Mouse (Mus musculus) ES-E14 (cell line): ENCODE results near the gene Olfr1341. TPM values are rescaled to one million over a fixed set of nuclear protein-coding genes. Genes with fewer than 3 reads are reported as not detected.

Source experiments
- DNase-seq: peaks from one replicate; pipeline ENCODE4 v3.0.0-alpha.2; 2013; ENCODE audit warnings: low read depth, low spot score
- H3K27ac ChIP-seq: 2 replicates; pipeline ENCODE4 v1.5.1; 2012; ENCODE audit warnings: low read depth, mild to moderate bottlenecking, low read length, moderate library complexity, mixed read lengths; ENCODE audit not compliant: poor library complexity, insufficient read depth, severe bottlenecking
- H3K36me3 ChIP-seq: 2 replicates; pipeline ENCODE4 v1.6.1; 2012; ENCODE audit warnings: mild to moderate bottlenecking, low read length, moderate library complexity, mixed read lengths; ENCODE audit not compliant: control insufficient read depth, poor library complexity, insufficient read depth, severe bottlenecking
- H3K4me1 ChIP-seq, 2 experiments: fragments of 150-350 bp in 1 of 2; sonication (generic) in 1 of 2; 2 replicates each; pipeline ENCODE4 v1.6.1; 2012; ENCODE audit warnings: low read length in 2 of 2, mild to moderate bottlenecking in 1 of 2, mixed read lengths in 1 of 2; ENCODE audit not compliant: control insufficient read depth in 2 of 2, insufficient read depth in 2 of 2, poor library complexity in 1 of 2
- H3K4me3 ChIP-seq, 2 experiments: fragments of 150-350 bp in 1 of 2; sonication (generic) in 1 of 2; 2 replicates each; pipeline ENCODE4 v1.5.1; 2012; ENCODE audit warnings: low read length in 2 of 2, low read depth in 1 of 2, mild to moderate bottlenecking in 1 of 2, mixed read lengths in 1 of 2; ENCODE audit not compliant: insufficient read depth in 1 of 2, poor library complexity in 1 of 2, severe bottlenecking in 1 of 2
- H3K9ac ChIP-seq: 2 replicates; pipeline ENCODE4 v1.6.1; 2012; ENCODE audit warnings: low read depth, mild to moderate bottlenecking, low read length, mixed read lengths; ENCODE audit not compliant: poor library complexity, insufficient read depth, severe bottlenecking
- H3K9me3 ChIP-seq: fragments of 150-350 bp; sonication (generic); 2 replicates; pipeline ENCODE4 v1.6.1; 2012; ENCODE audit warnings: low read depth, mild to moderate bottlenecking, low read length; ENCODE audit not compliant: control insufficient read depth, insufficient read depth
- CHD2 ChIP-seq: IDR thresholded peaks from 2 replicates; pipeline ENCODE4 v1.6.1; 2014; ENCODE audit warnings: mild to moderate bottlenecking, low read depth, low read length, inconsistent platforms
- HCFC1 ChIP-seq: IDR thresholded peaks from 2 replicates; pipeline ENCODE4 v1.6.1; 2012; ENCODE audit warnings: low read length, inconsistent platforms, borderline replicate concordance; ENCODE audit not compliant: insufficient read depth
- MAFK ChIP-seq: IDR thresholded peaks from 2 replicates; pipeline ENCODE4 v1.6.1; 2014; ENCODE audit warnings: mild to moderate bottlenecking, low read depth, low read length, inconsistent platforms; ENCODE audit not compliant: insufficient read depth
- ZC3H11A ChIP-seq: IDR thresholded peaks from 2 replicates; pipeline ENCODE4 v1.6.1; 2012; ENCODE audit warnings: low read depth, mild to moderate bottlenecking, inconsistent platforms, low read length, borderline replicate concordance
- ZNF384 ChIP-seq: IDR thresholded peaks from 2 replicates; pipeline ENCODE4 v1.6.1; 2012; ENCODE audit warnings: low read depth, low read length, inconsistent platforms
- in situ Hi-C, 2 experiments: fragments of 600-800 bp; cut with MboI; formaldehyde crosslinking; loops; one replicate each; pipeline ENCODE4 v1.15.1; 2025; ENCODE audit warnings: low sequenced_read_pairs in 2 of 2, inconsistent platforms in 1 of 2; ENCODE audit not compliant: unreplicated experiment in 2 of 2
- total RNA-seq: library from RNA; depleted of rRNA; stranded (reverse); fragments of 300-350 nt; gene quantifications from 2 replicates; pipeline ENCODE4 v1.2.3, GENCODE M21; 2012

Gene Olfr1341
- total RNA-seq, 1 experiment: 0.04 TPM

GRCm38 (mm10) chr4:118708086-118708485 is 4.8 kb downstream of the Olfr1341 start:
- no peak overlapping the region for H3K4me3 ChIP-seq
- H3K4me1 ChIP-seq: peaks cover 2 to 4% of the 10 kb centered on the region in 2 experiments; a peak in 1 of 4 replicates
- H3K27ac ChIP-seq: no peak overlapping the region
- H3K36me3 ChIP-seq: no peaks in the 10 kb centered on the region
- DNase-seq: no peak
- no peak overlapping the region for H3K9ac ChIP-seq
- in situ Hi-C loops: no loop called here
- no peaks in the 10 kb centered on the region for H3K9me3 ChIP-seq
- no peak for TF ChIP-seq HCFC1
- peak; percentile 84 for TF ChIP-seq MAFK

GRCm38 (mm10) chr4:118711656-118712055 is 8.3 kb downstream of the Olfr1341 start:
- in situ Hi-C loops: no loop called here
- peak; percentile 39 for DNase-seq
- Histone ChIP-seq H3K9me3 (no peaks in the 10 kb centered on the region), H3K4me3 (no peak overlapping the region), H3K4me1 (peaks cover 2 to 4% of the 10 kb centered on the region in 2 experiments; a peak in 1 of 4 replicates), H3K9ac (no peak overlapping the region), H3K36me3 (no peaks in the 10 kb centered on the region), H3K27ac (peak overlapping the region; percentile 76; the same call in 1 of the 2 replicates)
- no peak for TF ChIP-seq HCFC1
- no peak for TF ChIP-seq ZNF384
- TF ChIP-seq MAFK: no peak
- no peak for TF ChIP-seq CHD2
- TF ChIP-seq ZC3H11A: no peak

GRCm38 (mm10) chr4:118719838-118720237 is 16.5 kb downstream of the Olfr1341 start, which contains the start of gene Olfr1340:
Olfr1340 (plus strand) TSS chr4:118720138.
- H3K4me1 ChIP-seq: 0 out of 4 replicates have a peak, but pooled peaks cover 0 to 4% of the 10 kb centered on the region in 2 experiments
- no peak within 1 kb of the TSS for H3K27ac ChIP-seq
- no peaks in the 10 kb centered on the region for H3K36me3 ChIP-seq
- no peak within 1 kb of the TSS for H3K9ac ChIP-seq
- no peak for TF ChIP-seq ZC3H11A
- TF ChIP-seq CHD2: no peak
- no peak for TF ChIP-seq ZNF384
- no peak for TF ChIP-seq HCFC1
- no peak for TF ChIP-seq MAFK
- DNase-seq: no peak
- no peaks in the 10 kb centered on the region for H3K9me3 ChIP-seq
- no peak within 1 kb of the TSS for H3K4me3 ChIP-seq
- in situ Hi-C loops: no loop called here

- no peak for TF ChIP-seq CHD2
- peak; percentile 88 for TF ChIP-seq MAFK
- Histone ChIP-seq H3K36me3 (no peaks in the 10 kb centered on the region), H3K4me1 (0 out of 4 replicates have a peak, but pooled peaks cover 0 to 4% of the 10 kb centered on the region in 2 experiments), H3K27ac (no peak overlapping the region), H3K4me3 (no peak overlapping the region), H3K9me3 (no peaks in the 10 kb centered on the region), H3K9ac (no peak overlapping the region)
- in situ Hi-C loops: no loop called here
- peak; percentile 47 for DNase-seq
Measured at GRCm38 (mm10) chr4:118721742-118722483, 18.6 kb downstream of the Olfr1341 start.
